Mouse (Mus musculus) testis, postnatal 14 days (tissue): ENCODE data around the gene Polr1a.

Experiments used
- DNase-seq: peaks from one replicate; pipeline ENCODE4 v3.0.0; 2021; ENCODE audit warnings: low spot score

Gene Polr1a

DNA sequence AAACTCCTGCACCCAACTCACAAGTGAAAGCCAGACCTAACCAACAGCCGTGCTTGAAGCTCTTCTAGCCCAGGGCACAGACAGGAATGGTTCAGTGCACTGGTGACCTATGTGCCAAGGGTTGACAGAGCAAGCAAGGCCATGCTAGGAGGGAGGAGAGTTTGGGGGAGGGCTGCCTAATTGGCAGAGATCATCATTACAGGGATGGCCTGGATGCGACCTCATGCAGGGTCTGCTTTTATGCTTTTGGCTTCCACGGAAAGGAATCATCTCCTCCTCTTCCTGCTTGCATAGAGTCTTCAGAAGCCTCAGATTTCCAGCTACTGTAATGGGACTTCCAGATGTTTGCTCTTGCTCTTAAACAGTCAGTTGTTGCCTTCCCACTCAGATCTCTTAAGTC, 40.9 kb downstream of the Polr1a start:
- DNase-seq: no peak

GRCm38 (mm10) chr6:71950592-71950991, 41.7 kb downstream of the Polr1a start:
- peak; percentile 67 for DNase-seq

GRCm38 (mm10) chr6:71951192-71951591, 42.3 kb downstream of the Polr1a start:
- DNase-seq: no peak

- no peak for DNase-seq
Measured at GRCm38 (mm10) chr6:71962119-71962518, 53.3 kb downstream of the Polr1a start.

- DNase-seq: no peak
Measured at GRCm38 (mm10) chr6:71962706-71963105, 53.9 kb downstream of the Polr1a start.

- no peak for DNase-seq
Measured at GRCm38 (mm10) chr6:71963561-71963960, 54.7 kb downstream of the Polr1a start.

DNA sequence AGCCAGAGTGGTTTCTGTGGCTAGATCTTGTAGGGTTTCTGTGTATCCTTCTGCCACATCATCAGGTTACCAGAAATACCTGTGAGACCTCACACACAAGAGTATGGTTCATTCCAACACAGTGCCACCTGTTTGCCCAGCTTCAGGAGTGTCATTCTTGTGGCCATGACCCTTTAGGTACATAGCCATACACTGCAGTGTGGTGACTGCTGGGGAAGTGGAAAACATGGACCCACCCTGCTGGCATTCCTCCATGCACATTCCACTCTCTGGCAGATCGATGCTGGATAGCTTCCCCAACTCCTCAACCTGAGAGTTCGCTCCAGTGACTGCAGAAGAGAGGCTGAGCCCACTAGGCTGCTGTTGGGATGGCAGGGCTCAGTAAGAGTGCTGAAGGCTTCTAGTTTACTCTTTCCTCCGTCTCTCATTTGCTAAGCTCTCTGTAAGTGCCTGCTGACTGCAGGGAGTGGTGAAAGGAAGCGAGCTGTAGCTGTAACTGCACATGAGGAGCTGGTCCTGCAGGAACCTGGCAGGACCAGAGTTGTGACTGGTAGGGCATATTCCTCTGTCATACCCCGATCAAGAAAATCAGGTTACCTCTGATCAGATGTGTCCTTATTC, 57.9 kb downstream of the Polr1a start:
- no peak for DNase-seq

DNA sequence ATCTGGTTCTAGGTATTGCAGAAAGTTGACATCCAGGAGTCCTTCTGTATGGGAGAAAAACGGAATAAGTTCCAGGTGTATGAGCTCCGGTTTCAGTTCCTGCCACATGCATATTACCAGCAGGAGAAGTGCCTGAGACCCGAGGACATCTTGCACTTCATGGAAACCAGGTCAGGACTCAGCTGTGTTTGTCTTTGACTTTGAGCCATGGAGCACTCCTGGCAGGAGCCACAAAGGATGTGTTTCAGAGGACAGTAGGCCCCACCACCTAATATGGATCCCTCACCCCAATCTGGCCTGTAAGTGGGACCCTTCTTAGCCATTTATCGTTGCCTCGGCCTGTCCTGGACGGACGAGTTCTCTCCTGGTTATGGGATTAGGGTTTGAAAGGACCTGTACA, 59.0 kb downstream of the Polr1a start:
- no peak for DNase-seq

- no peak for DNase-seq
Measured at GRCm38 (mm10) chr6:71969459-71969858, 60.6 kb downstream of the Polr1a start.

DNA sequence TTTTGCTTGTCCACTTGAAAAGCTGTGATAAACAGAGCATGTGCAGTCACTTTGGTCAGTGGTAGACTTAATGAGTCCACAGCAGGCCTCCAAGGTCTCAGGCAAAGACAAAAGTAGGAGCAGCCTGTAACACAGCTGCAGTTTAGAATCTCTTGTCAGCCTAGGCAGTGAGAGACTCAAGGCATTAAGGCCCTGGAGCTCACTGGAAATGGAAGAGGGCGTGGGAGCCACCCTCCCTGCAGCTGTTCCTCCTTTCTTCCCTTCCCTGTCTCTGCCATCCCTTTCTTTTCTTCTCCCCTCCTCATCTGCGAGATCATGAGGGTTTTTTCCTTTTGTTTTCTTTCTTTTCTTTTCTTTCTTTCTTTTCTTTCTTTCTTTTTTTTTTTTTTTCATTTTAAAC, 61.3 kb downstream of the Polr1a start:
- no peak for DNase-seq

DNA sequence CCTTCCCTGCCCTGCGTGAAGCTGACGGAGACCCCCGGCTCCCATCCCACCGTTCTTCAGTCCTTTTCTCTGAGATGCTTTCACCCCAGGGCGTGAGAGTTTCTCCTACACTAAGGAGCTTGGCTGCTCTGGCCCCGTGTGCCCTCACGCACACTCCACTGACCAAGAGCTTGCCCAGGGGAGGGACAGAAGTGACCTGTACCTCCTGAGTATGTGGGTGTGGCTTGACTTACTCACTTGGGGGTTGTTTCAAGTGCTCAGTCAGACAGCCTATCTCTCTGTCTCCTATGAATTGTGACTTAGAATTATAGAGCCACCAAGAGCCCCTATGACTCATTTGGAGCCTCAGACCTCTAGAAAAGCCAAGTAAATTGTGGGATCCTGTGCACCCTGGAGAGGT, 67.7 kb downstream of the Polr1a start:
- no peak for DNase-seq

DNA sequence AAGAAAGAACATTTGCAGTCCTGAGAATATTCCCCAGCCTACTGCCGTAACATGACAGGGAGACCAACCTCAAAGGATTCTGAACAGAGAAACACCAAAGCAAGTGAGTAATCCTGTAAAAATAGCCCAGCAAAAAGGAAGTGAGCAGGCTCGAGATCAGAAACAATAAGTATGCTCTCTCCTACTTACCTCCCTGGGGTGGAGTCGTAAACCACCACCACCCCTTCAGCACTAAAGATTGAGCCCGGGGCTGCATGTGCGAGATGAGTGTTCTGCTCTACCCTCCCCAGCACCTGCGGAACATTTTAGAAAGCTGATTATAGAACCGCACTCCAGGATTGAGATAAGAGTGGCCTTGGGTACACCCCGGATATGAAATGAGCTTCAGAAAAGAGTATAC, 71.3 kb downstream of the Polr1a start:
- DNase-seq: no peak

GRCm38 (mm10) chr6:71980587-71980986, 71.7 kb downstream of the Polr1a start:
- DNase-seq: no peak

DNA sequence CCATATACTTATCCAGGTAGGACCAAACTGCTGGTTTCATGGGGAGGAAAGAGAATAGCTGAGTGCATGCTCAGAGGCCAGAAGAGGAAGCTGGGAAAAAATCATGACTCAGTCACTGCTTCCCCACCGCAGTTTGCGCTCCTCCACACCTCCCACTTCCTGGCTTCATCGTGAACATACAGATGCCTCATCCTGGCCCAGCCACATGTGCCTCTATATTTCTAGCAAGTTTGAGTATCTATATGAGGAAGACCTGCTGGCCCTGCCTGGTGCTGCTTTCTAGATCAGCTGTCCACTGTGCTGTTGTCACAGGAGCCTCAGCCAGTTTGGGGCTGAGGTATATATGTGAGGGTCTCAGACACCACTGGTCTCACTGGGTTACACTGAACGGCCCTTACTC, 72.6 kb downstream of the Polr1a start:
- no peak for DNase-seq

GRCm38 (mm10) chr6:71985984-71986383, 77.1 kb downstream of the Polr1a start:
- DNase-seq: no peak

GRCm38 (mm10) chr6:71987546-71988248, 78.8 kb downstream of the Polr1a start:
- no peak for DNase-seq

GRCm38 (mm10) chr6:71989647-71990351, 80.9 kb downstream of the Polr1a start:
- no peak for DNase-seq

DNA sequence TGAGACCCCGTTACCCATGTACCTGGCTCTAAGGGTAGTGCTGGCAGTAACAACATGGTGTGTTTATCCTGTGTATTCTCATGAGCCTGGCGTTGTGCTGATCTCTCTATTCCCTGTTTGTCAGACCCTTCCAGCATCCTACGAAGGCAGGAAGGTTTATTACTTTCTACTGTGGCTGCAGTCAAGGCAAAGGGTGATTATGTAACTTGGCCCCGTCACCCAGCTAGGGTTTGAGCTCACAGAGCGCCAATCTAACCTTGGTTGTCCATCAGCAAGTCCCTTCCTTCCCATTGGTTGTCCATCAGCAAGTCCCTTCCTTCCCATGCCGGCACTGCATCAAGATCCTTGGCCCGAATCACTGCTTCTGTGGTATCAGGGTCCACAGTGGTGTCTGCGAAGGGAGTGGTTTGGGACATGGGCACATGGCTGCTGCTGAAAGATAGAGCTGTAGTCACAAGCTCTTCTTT, 81.6 kb downstream of the Polr1a start:
- no peak for DNase-seq

- DNase-seq: peak; percentile 60
Measured at GRCm38 (mm10) chr6:71991190-71991932, 82.5 kb downstream of the Polr1a start.

GRCm38 (mm10) chr6:71991933-71992325, 83.1 kb downstream of the Polr1a start:
- DNase-seq: no peak

- DNase-seq: no peak
Measured at GRCm38 (mm10) chr6:71994004-71994403, 85.2 kb downstream of the Polr1a start.

DNA sequence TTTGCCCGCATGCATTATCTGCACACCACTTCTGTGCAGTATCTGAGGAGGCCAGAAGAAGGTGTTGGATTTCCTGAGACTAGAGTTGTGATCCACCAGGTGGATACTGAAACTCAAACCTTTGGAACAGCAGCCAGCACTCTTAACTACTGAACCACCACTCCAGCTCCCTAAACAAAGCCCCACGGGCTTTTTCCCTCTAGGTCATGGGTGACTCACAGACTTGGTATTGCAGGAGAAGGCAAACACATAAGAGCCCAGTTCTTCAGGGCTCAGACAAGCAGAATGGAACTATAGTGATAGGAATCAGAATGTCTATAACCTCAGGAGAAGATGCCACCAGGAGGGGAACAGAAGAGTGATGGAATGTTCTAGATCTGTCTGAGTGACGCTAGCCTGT, 86.2 kb downstream of the Polr1a start:
- no peak for DNase-seq

DNA sequence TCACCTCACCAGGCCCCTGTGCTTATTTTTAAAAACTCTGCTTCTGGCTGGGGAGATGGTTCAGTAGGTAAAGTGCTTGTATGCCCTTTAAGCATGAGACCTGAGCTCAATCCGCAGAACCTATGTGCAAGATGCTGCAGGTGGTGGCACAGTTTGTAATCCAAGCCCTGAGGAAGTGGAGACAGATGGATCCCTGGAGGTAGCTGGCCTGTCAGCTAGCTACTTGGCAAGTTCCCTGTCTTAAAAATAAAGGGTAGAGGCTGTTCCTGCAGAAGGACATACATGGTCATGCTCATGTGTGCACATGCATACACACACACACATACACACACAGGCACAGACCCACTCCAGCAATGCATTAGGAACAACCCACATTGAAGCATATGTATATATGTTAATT, 88.4 kb downstream of the Polr1a start:
- no peak for DNase-seq
